Mouse (Mus musculus) thymus, postnatal 25 days (tissue): ENCODE results near the gene Sik3.

Experiments used
- DNase-seq: peaks from one replicate; pipeline ENCODE4 v3.0.0; 2022

Sik3 gene

GRCm38 (mm10) chr9:46012091-46013008, at the start of gene Sik3, which contains the start of gene Pafah1b2:
Gene Sik3, plus strand, starts transcription at chr9:46012820.
Gene Pafah1b2, minus strand, starts transcription at chr9:46012690.
- DNase-seq = peak; percentile 96

GRCm38 (mm10) chr9:45963577-45963976, 49.0 kb upstream of the Sik3 start:
- no peak for DNase-seq

- DNase-seq = peak; percentile 24
These were observed 35.7 kb upstream of the Sik3 start for GRCm38 (mm10) chr9:45976884-45977283.

GRCm38 (mm10) chr9:45979778-45980177, 32.8 kb upstream of the Sik3 start:
- DNase-seq = no peak

- DNase-seq = no peak
These were observed 32.0 kb upstream of the Sik3 start for GRCm38 (mm10) chr9:45980611-45981010.

- DNase-seq = peak; percentile 9
These were observed 31.3 kb upstream of the Sik3 start for GRCm38 (mm10) chr9:45981331-45981730.

- no peak for DNase-seq
These were observed 28.8 kb upstream of the Sik3 start for GRCm38 (mm10) chr9:45983676-45984408.

- peak; percentile 90 for DNase-seq
These were observed 28.0 kb upstream of the Sik3 start for GRCm38 (mm10) chr9:45984409-45985228.

GRCm38 (mm10) chr9:45985229-45985567, 27.4 kb upstream of the Sik3 start:
- DNase-seq = peak; percentile 6

GRCm38 (mm10) chr9:45999009-45999408, 13.6 kb upstream of the Sik3 start:
- DNase-seq = no peak

- peak; percentile 83 for DNase-seq
These were observed 8.9 kb upstream of the Sik3 start for GRCm38 (mm10) chr9:46003729-46004128.

- DNase-seq = no peak
These were observed 8.1 kb upstream of the Sik3 start for GRCm38 (mm10) chr9:46004529-46004928.

GRCm38 (mm10) chr9:46006224-46006623, 6.4 kb upstream of the Sik3 start:
- DNase-seq = no peak

GRCm38 (mm10) chr9:46008931-46009668, 3.5 kb upstream of the Sik3 start:
- DNase-seq = no peak

GRCm38 (mm10) chr9:46009669-46009983, 3.0 kb upstream of the Sik3 start:
- DNase-seq = no peak

- no peak for DNase-seq
These were observed 1.3 kb upstream of the Sik3 start for GRCm38 (mm10) chr9:46011094-46011970.

GRCm38 (mm10) chr9:46013009-46013586, 478 bp downstream of the Sik3 start:
- DNase-seq = no peak

GRCm38 (mm10) chr9:46013616-46014015, 996 bp downstream of the Sik3 start:
- DNase-seq = no peak

GRCm38 (mm10) chr9:46014251-46014681, 1.6 kb downstream of the Sik3 start:
- peak; percentile 63 for DNase-seq

GRCm38 (mm10) chr9:46015081-46015551, 2.5 kb downstream of the Sik3 start:
- DNase-seq = no peak

GRCm38 (mm10) chr9:46015831-46016230, 3.2 kb downstream of the Sik3 start:
- DNase-seq = no peak
